Mouse (Mus musculus): ENCODE measurements around the gene Gstp3.
"Not testable (repeated sequence)": the region's sequence is repeated elsewhere in the genome, so short reads cannot be mapped to it uniquely, and the experiment has no call there.

Gene Gstp3

GRCm38 (mm10) chr19:4088146-4088545 lies 28.8 kb upstream of the Gstp3 start:
- DNase-seq, result no peak

- DNase-seq, result no peak
These were observed 27.7 kb upstream of the Gstp3 start for GRCm38 (mm10) chr19:4087090-4087489.

GRCm38 (mm10) chr19:4086156-4086555 lies 26.8 kb upstream of the Gstp3 start:
- DNase-seq, result peak in 1 of 2 experiments; percentile 32

GRCm38 (mm10) chr19:4084984-4085383 lies 25.6 kb upstream of the Gstp3 start:
- DNase-seq, result peak; percentile 47 to 65

GRCm38 (mm10) chr19:4083826-4084225 lies 24.5 kb upstream of the Gstp3 start:
- DNase-seq, result no peak

GRCm38 (mm10) chr19:4083316-4083715 lies 23.9 kb upstream of the Gstp3 start:
- no peak for DNase-seq

GRCm38 (mm10) chr19:4082219-4082965 lies 23.0 kb upstream of the Gstp3 start:
- no peak for DNase-seq

GRCm38 (mm10) chr19:4081394-4081793 lies 22.0 kb upstream of the Gstp3 start, which contains the start of gene Cabp2:
Gene Cabp2, plus strand, starts transcription at chr19:4081578.
- no peak for DNase-seq

- DNase-seq, result peak in 1 of 2 experiments; percentile 28
These were observed 21.2 kb upstream of the Gstp3 start for GRCm38 (mm10) chr19:4080511-4081009.

- DNase-seq, result no peak
These were observed 20.2 kb upstream of the Gstp3 start for GRCm38 (mm10) chr19:4079594-4079993.

- peak in 1 of 2 experiments; percentile 48 for DNase-seq
These were observed 16.2 kb upstream of the Gstp3 start for GRCm38 (mm10) chr19:4075531-4075930.

GRCm38 (mm10) chr19:4072706-4073424 lies 13.5 kb upstream of the Gstp3 start:
- DNase-seq, result peak in 1 of 2 experiments; percentile 18

GRCm38 (mm10) chr19:4071406-4071805 lies 12.0 kb upstream of the Gstp3 start:
- DNase-seq, result no peak

GRCm38 (mm10) chr19:4070756-4071155 lies 11.4 kb upstream of the Gstp3 start:
- DNase-seq, result no peak

GRCm38 (mm10) chr19:4070311-4070710 lies 10.9 kb upstream of the Gstp3 start:
- DNase-seq, result no peak

GRCm38 (mm10) chr19:4068717-4069410 lies 9.5 kb upstream of the Gstp3 start:
- DNase-seq, result no peak

GRCm38 (mm10) chr19:4068242-4068641 lies 8.9 kb upstream of the Gstp3 start:
- not testable (repeated sequence) for DNase-seq

GRCm38 (mm10) chr19:4066877-4067276 lies 7.5 kb upstream of the Gstp3 start:
- DNase-seq, result no peak

GRCm38 (mm10) chr19:4066280-4066679 lies 6.9 kb upstream of the Gstp3 start:
- DNase-seq, result no peak

GRCm38 (mm10) chr19:4064501-4064900 lies 5.1 kb upstream of the Gstp3 start:
- DNase-seq, result not testable (repeated sequence)

GRCm38 (mm10) chr19:4063357-4063756 lies 4.0 kb upstream of the Gstp3 start:
- DNase-seq, result not testable (repeated sequence)

- no peak for DNase-seq
These were observed 1.6 kb upstream of the Gstp3 start for GRCm38 (mm10) chr19:4060899-4061465.

All from kidney, postnatal 25 days (tissue).